Mouse (Mus musculus) liver, embryonic 13.5 days (tissue): Measurements from ENCODE around the gene Vmac. TPM values are rescaled to one million over a fixed set of nuclear protein-coding genes. Genes with fewer than 3 reads are reported as not detected.
A peak's percentile ranks its signal among the peaks of the same experiment; 100 is the strongest.

Experiments
- ATAC-seq: fragments of 200-750 bp; cut with Nextera tagmentation; 2 replicates; pipeline ENCODE4 v1.8.0; 2017; ENCODE audit warnings: low read depth, mild to moderate bottlenecking, moderate number of reproducible peaks, moderate library complexity
- DNase-seq: peaks from one replicate; pipeline ENCODE4 v3.0.0; 2022
- H3K27ac ChIP-seq: fragments of 300-500 bp; sonication (generic); 2 replicates; pipeline ENCODE4 v1.5.1; 2015; ENCODE audit warnings: moderate library complexity, mild to moderate bottlenecking, inconsistent platforms
- H3K27me3 ChIP-seq: fragments of 300-500 bp; sonication (generic); 2 replicates; pipeline ENCODE4 v1.6.1; 2015; ENCODE audit warnings: mild to moderate bottlenecking, inconsistent platforms
- H3K36me3 ChIP-seq: fragments of 300-500 bp; sonication (generic); 2 replicates; pipeline ENCODE4 v1.6.1; 2015; ENCODE audit warnings: mild to moderate bottlenecking, inconsistent platforms
- H3K4me1 ChIP-seq: fragments of 300-500 bp; sonication (generic); replicated peaks from 2 replicates; pipeline ENCODE4 v1.6.1; 2015; ENCODE audit warnings: inconsistent platforms
- H3K4me2 ChIP-seq: fragments of 300-500 bp; sonication (generic); 2 replicates; pipeline ENCODE4 v1.6.1; 2015; ENCODE audit warnings: inconsistent platforms, mild to moderate bottlenecking, moderate library complexity
- H3K4me3 ChIP-seq: fragments of 300-500 bp; sonication (generic); replicated peaks from 2 replicates; pipeline ENCODE4 v1.5.1; 2015; ENCODE audit warnings: mild to moderate bottlenecking, inconsistent platforms
- H3K9ac ChIP-seq: fragments of 300-500 bp; sonication (generic); 2 replicates; pipeline ENCODE4 v1.6.1; 2015; ENCODE audit warnings: mild to moderate bottlenecking, inconsistent platforms
- H3K9me3 ChIP-seq: fragments of 300-500 bp; sonication (generic); replicated peaks from 2 replicates; pipeline ENCODE4 v1.6.1; 2016; ENCODE audit warnings: inconsistent platforms
- WGBS: fragments of 180-500 bp; shearing (Covaris S2); methylation state at CpG from one replicate; pipeline ENCODE4 v1.1.7; 2015; ENCODE audit not compliant: insufficient replicate concordance; 5-methylcytosine and 5-hydroxymethylcytosine counted together
- polyA plus RNA-seq: library from polyadenylated mRNA; unstranded; fragments of >200 nt; fragmentation: Nextera tagmentation; extraction: Ambion mirVana; gene quantifications from 2 replicates; pipeline ENCODE4 v1.2.1, GENCODE M21; 2015

The Vmac gene
- polyA plus RNA-seq, 1 experiment from 2014 or later: 2.6 TPM

DNA sequence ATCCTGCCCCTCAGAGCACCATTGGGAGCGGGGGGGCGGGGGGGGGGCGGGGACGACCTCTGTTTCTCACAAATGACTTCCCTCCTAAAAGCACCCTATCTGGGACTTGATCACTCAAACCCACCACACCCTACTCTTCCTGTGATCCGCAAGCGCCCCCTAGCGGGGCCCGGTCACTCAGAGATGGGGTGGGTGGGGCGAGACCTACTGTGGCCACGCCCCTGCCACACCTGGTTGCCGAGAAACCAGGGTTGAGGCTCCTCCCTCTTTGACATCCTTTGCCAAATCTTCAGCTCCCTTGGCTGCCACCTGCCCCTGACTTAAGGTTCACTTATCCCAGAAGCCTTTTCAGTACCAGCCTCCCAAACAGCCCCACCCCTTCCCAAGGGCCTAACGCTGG, 40.3 kb upstream of the Vmac start:
- DNase-seq (peak; percentile 81), ATAC-seq (0 out of 2 replicates have a peak, but pooled peaks have one; percentile 6)
- Histone ChIP-seq H3K4me2 (peak overlapping the region; percentile 92), H3K4me1 (peaks cover 74% of the 10 kb centered on the region), H3K4me3 (peak overlapping the region; percentile 60), H3K36me3 (no peaks in the 10 kb centered on the region), H3K27ac (peak overlapping the region; percentile 78; the same call in 1 of the 2 replicates), H3K9ac (peak overlapping the region; percentile 76; the same call in 1 of the 2 replicates), H3K27me3 (peaks cover 50% of the 10 kb centered on the region), H3K9me3 (no peaks in the 10 kb centered on the region)
- WGBS: 6% methylated on average over 12 of the region's 12 CpGs

GRCm38 (mm10) chr17:56757416-56758123, 39.7 kb upstream of the Vmac start, which contains the start of gene Nrtn:
TSS of gene Nrtn (minus strand) at chr17:56757530.
- peak; percentile 90 for DNase-seq
- Histone ChIP-seq H3K4me1 (peaks cover 71% of the 10 kb centered on the region), H3K27me3 (peaks cover 56% of the 10 kb centered on the region)

DNA sequence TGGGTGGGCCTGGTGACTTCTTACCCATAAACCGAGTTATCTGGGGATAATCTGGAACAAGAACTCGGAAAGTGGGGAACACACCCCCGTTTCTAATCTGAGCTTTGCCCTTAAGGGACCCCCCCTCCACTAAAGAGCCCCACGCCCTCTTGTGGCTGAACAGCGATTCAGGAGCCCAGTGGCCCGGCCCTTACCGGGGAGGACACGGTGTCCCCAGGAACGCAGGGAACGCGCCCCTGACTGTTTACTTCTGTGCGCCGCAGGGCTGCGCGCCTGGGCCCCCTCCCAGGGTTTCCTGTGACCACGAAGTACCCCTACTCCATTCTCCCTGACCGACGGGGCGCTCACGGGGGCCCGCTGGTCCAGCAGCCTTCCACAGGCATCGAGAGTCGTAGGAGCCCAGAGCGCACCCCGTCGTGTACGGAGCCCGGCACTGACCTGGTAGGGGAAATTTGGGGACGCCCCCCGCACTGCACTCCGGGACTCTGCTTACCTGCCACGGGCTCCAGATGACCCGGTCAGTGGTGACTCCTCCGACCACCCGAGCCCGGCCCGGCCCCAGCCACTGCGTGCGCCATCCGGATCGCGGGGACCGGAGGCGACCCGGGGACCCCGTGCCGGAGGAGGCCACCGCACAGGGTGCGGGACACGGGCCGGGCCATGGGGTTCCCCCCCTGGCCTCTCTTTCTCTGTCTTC, 39.0 kb upstream of the Vmac start:
- 2% methylated on average over 50 of the region's 51 CpGs for WGBS
- H3K9me3 ChIP-seq: no peaks in the 10 kb centered on the region
- peaks cover 63% of the 10 kb centered on the region for H3K27me3 ChIP-seq
- H3K4me2 ChIP-seq: peak overlapping the region; percentile 92
- no peaks in the 10 kb centered on the region for H3K36me3 ChIP-seq
- H3K9ac ChIP-seq: peak overlapping the region; percentile 76
- DNase-seq: no peak
- H3K4me3 ChIP-seq: peak overlapping the region; percentile 60
- peak; percentile 1; the same call in 1 of the 2 replicates for ATAC-seq
- peaks cover 72% of the 10 kb centered on the region for H3K4me1 ChIP-seq
- no peak overlapping the region for H3K27ac ChIP-seq

More at GRCm38 (mm10) chr17:56757416-56758123, 39.7 kb upstream of the Vmac start, which contains the start of gene Nrtn:
- Histone ChIP-seq H3K9me3 (no peaks in the 10 kb centered on the region), H3K4me2 (peak within 1 kb of the TSS; percentile 92), H3K9ac (peak within 1 kb of the TSS; percentile 76), H3K27ac (peak within 1 kb of the TSS; percentile 78), H3K36me3 (no peaks in the 10 kb centered on the region), H3K4me3 (peak within 1 kb of the TSS; percentile 60)
- ATAC-seq: peak; percentile 61
- WGBS: 1% methylated on average over 47 of the region's 48 CpGs

- peaks cover 60% of the 10 kb centered on the region for H3K4me1 ChIP-seq
- H3K27me3 ChIP-seq: peaks cover 81% of the 10 kb centered on the region
- peak overlapping the region; percentile 38 for H3K4me2 ChIP-seq
- peak overlapping the region; percentile 22 for H3K4me3 ChIP-seq
- H3K36me3 ChIP-seq: no peaks in the 10 kb centered on the region
- H3K9ac ChIP-seq: 0 out of 2 replicates have a peak overlapping the region, but pooled peaks have one; percentile 2
- DNase-seq: no peak
- no peak overlapping the region for H3K27ac ChIP-seq
- no peaks in the 10 kb centered on the region for H3K9me3 ChIP-seq
- WGBS: 8% methylated on average over 36 of the region's 36 CpGs
- no peak for ATAC-seq
These were observed 36.7 kb upstream of the Vmac start for GRCm38 (mm10) chr17:56754271-56755185.

DNA sequence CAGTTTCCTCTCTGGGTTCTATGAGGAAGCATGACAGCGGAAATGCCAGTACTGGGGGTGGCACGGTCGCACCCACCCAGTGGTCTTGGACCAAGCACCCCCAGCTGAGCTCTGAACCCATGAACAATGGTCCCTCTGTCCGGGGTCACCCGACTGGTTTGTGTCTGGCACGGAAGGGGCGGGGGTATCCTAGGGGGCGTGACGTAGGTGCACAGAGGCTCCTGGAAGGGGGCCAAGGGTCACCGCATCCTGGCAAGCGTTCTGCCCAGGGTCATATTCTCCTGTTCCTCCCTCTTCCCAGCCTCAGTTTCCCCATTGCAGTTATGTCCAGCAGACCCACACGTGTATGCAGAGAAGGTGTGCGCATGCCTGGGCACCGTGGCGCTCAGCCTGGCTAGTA, 35.6 kb upstream of the Vmac start:
- Histone ChIP-seq H3K9me3 (no peaks in the 10 kb centered on the region), H3K4me2 (no peak overlapping the region), H3K27ac (no peak overlapping the region), H3K27me3 (peaks cover 86% of the 10 kb centered on the region), H3K9ac (no peak overlapping the region), H3K4me3 (no peak overlapping the region), H3K36me3 (no peaks in the 10 kb centered on the region), H3K4me1 (peaks cover 49% of the 10 kb centered on the region)
- ATAC-seq: no peak
- 38% methylated on average over 15 of the region's 15 CpGs for WGBS
- no peak for DNase-seq

DNA sequence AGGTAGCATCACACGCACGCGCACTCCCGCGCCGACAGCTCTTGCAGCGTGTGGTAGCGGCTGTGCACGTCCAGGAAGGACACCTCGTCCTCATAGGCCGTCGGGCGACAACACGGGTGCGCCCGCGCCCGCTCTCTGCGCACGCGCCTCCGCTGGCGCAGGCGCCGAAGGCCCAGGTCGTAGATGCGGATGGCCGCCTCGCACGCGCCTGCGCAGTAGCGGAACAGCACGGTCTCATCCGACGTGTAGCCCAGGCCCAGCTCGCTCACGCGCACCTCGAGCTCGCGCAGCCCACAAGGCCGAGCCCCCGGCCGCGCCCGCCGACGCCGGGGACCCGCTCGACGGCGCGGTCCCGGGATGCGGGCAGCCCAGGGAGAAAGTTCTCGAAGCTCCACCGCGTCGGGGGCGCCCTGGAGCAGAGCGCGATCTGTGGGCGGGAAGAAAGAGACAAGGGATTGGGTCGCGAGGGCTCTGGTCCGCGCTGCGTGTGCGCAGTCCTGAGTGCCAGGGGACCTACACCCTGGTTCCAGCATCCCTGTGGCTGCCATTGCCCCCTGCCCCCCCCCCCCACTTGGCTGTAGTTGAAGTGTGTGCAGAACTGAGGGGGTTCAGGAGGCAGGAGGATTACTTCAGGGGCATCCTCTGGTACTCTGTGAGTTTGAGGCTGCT, 33.7 kb upstream of the Vmac start:
- Histone ChIP-seq H3K36me3 (no peaks in the 10 kb centered on the region), H3K4me2 (peak overlapping the region; percentile 56), H3K27ac (no peak overlapping the region), H3K4me1 (peaks cover 31% of the 10 kb centered on the region), H3K27me3 (peaks cover 91% of the 10 kb centered on the region), H3K9me3 (no peaks in the 10 kb centered on the region), H3K4me3 (peak overlapping the region; percentile 41), H3K9ac (peak overlapping the region; percentile 36; the same call in 1 of the 2 replicates)
- peak; percentile 64 for ATAC-seq
- 26% methylated on average over 71 of the region's 71 CpGs for WGBS
- DNase-seq: peak; percentile 60

DNA sequence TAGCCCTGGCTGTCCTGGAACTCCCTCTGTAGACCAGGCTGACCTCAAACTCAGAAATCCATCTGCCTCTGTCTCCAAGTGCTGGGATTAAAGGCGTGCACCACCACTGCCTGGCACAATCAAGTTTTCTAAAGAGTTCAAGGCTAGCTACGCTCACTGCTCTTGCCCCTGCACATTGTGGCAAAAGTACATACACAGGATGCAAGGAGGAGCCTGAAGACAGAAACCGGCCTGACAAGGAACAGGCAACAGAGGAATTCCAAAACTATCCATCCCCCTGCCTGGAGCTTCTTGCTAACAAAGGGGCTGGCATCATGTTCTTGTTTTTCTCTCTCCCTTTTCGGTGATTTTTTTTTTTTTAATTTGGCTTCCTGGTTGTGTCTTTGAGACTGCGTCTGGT, 26.4 kb upstream of the Vmac start:
- no peaks in the 10 kb centered on the region for H3K4me1 ChIP-seq
- no peaks in the 10 kb centered on the region for H3K9me3 ChIP-seq
- no peak overlapping the region for H3K9ac ChIP-seq
- ATAC-seq (no peak), DNase-seq (no peak)
- H3K36me3 ChIP-seq: no peaks in the 10 kb centered on the region
- no peak overlapping the region for H3K27ac ChIP-seq
- H3K4me2 ChIP-seq: no peak overlapping the region
- no peak overlapping the region for H3K4me3 ChIP-seq
- WGBS: 40% methylated on average over 5 of the region's 5 CpGs
- peaks cover 47% of the 10 kb centered on the region for H3K27me3 ChIP-seq

DNA sequence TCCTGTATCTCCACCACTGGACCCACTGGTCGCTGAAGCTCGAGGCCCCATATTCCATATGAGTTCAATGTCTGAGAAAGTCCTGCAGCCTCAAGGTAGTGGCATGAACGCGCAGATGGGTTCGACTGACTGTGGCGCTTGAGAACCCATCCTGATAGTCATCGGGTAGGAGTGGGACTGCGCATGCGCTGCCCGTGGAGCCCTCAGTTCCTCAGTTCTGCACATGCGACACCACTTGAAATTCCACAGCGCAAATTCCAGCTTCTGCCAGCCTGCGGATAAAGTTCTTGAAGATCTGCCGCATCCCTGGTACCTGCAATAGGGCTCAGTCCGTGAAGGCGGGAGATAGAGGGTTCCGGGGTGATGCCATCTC, 23.0 kb upstream of the Vmac start:
- Histone ChIP-seq H3K9ac (no peak overlapping the region), H3K9me3 (no peaks in the 10 kb centered on the region), H3K4me3 (no peak overlapping the region), H3K4me2 (no peak overlapping the region), H3K36me3 (no peaks in the 10 kb centered on the region), H3K27me3 (peaks cover 58% of the 10 kb centered on the region), H3K4me1 (no peaks in the 10 kb centered on the region), H3K27ac (no peak overlapping the region)
- no peak for ATAC-seq
- WGBS: 60% methylated on average over 17 of the region's 17 CpGs
- DNase-seq: no peak

DNA sequence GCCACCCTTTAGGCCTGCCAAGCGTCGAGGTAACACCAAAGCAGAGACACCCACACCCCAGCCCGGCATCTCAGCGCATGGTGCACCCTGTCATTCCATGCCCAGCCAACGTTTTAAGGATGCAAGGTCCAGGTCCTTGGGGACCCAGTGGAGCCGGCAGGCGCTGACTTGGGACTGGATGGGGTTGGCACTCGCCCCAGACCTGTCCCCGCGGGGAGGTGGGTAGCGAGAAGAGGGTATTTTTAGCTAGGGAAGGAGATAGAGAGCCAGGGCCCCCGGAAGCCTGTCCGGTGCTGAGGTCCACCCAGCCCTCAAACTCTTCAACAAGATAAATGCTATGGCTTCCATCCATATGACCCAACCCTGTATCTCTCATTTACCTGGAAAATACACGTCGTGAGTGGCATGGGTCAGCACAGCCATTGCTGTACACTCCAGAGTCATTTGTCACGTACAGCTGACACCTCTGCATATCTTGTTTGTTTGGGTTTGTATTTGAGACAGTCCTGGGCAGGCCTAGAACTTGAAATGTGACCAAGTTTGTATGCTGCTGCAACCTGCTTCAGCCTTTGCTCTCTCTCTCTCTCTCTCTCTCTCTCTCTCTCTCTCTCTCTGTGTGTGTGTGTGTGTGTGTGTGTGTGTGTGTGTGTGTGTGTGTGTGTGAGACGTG, 22.4 kb upstream of the Vmac start:
- no peaks in the 10 kb centered on the region for H3K36me3 ChIP-seq
- peaks cover 60% of the 10 kb centered on the region for H3K27me3 ChIP-seq
- no peaks in the 10 kb centered on the region for H3K4me1 ChIP-seq
- H3K27ac ChIP-seq: no peak overlapping the region
- no peak overlapping the region for H3K4me2 ChIP-seq
- H3K9me3 ChIP-seq: no peaks in the 10 kb centered on the region
- H3K9ac ChIP-seq: no peak overlapping the region
- 69% methylated on average over 17 of the region's 17 CpGs for WGBS
- no peak for ATAC-seq
- no peak overlapping the region for H3K4me3 ChIP-seq
- no peak for DNase-seq

GRCm38 (mm10) chr17:56738221-56738620, 20.4 kb upstream of the Vmac start:
- H3K27ac ChIP-seq: no peak overlapping the region
- H3K4me2 ChIP-seq: no peak overlapping the region
- no peak overlapping the region for H3K9ac ChIP-seq
- H3K4me3 ChIP-seq: no peak overlapping the region
- H3K4me1 ChIP-seq: no peaks in the 10 kb centered on the region
- DNase-seq (no peak), ATAC-seq (no peak)
- no peaks in the 10 kb centered on the region for H3K36me3 ChIP-seq
- 56% methylated on average over 10 of the region's 10 CpGs for WGBS
- no peaks in the 10 kb centered on the region for H3K9me3 ChIP-seq
- peaks cover 67% of the 10 kb centered on the region for H3K27me3 ChIP-seq
